Mouse (Mus musculus): ENCODE results near the gene Kazn. TPM values are rescaled to one million over a fixed set of nuclear protein-coding genes. Genes with fewer than 3 reads are reported as not detected.

Gene Kazn
- polyA plus RNA-seq, 1 experiment from 2014 or later = 0.74 TPM

- H3K27me3 ChIP-seq (ENCODE audit: insufficient read depth, low read length) = no peaks in the 10 kb centered on the region
- H3K4me1 ChIP-seq (ENCODE audit: insufficient read depth) = no peaks in the 10 kb centered on the region; the same call in 1 of the 2 replicates
- H3K9me3 ChIP-seq (ENCODE audit: low read length) = peaks cover 4% of the 10 kb centered on the region
- TF ChIP-seq CTCF (IDR thresholded peaks at IDR 0.05; ENCODE audit: low read depth) (no peak), EP300 (IDR thresholded peaks at IDR 0.05; ENCODE audit: low read depth) (no peak)
- no peak overlapping the region for H3K4me2 ChIP-seq (ENCODE audit: low read depth, low read length)
- WGBS (ENCODE audit: insufficient replicate concordance) = 81% methylated on average over 8 of the region's 8 CpGs
- H3K9ac ChIP-seq (replicated peaks) = no peak overlapping the region
- ATAC-seq (no peak), DNase-seq (no peak)
- no peak overlapping the region for H3K4me3 ChIP-seq (ENCODE audit: low read depth, low read length)
- H3K36me3 ChIP-seq (replicated peaks; ENCODE audit: insufficient read depth, low read length) = no peaks in the 10 kb centered on the region
- H3K27ac ChIP-seq (ENCODE audit: low read depth) = no peak overlapping the region
Observed at GRCm38 (mm10) chr4:142160041-142160440, 79.2 kb downstream of the Kazn start.

GRCm38 (mm10) chr4:142156506-142156905 is 82.7 kb downstream of the Kazn start:
- no peak for ATAC-seq
- no peaks in the 10 kb centered on the region for H3K27me3 ChIP-seq (ENCODE audit: insufficient read depth, low read length)

GRCm38 (mm10) chr4:142154246-142154645 is 85.0 kb downstream of the Kazn start:
- Histone ChIP-seq H3K36me3 (replicated peaks; ENCODE audit: insufficient read depth, low read length) (no peaks in the 10 kb centered on the region), H3K27me3 (ENCODE audit: insufficient read depth, low read length) (no peaks in the 10 kb centered on the region), H3K27ac (ENCODE audit: low read depth) (no peak overlapping the region), H3K4me1 (ENCODE audit: insufficient read depth) (no peaks in the 10 kb centered on the region), H3K9ac (replicated peaks) (no peak overlapping the region), H3K4me2 (ENCODE audit: low read depth, low read length) (no peak overlapping the region), H3K4me3 (ENCODE audit: low read depth, low read length) (no peak overlapping the region), H3K9me3 (ENCODE audit: low read length) (no peaks in the 10 kb centered on the region)
- ATAC-seq (no peak), DNase-seq (no peak)
- WGBS (ENCODE audit: insufficient replicate concordance) = 79% methylated on average over 10 of the region's 11 CpGs
- TF ChIP-seq EP300 (IDR thresholded peaks at IDR 0.05; ENCODE audit: low read depth) (no peak), CTCF (IDR thresholded peaks at IDR 0.05; ENCODE audit: low read depth) (no peak)

More at GRCm38 (mm10) chr4:142156506-142156905, 82.7 kb downstream of the Kazn start:
- Histone ChIP-seq H3K9me3 (ENCODE audit: low read length) (no peaks in the 10 kb centered on the region), H3K9ac (replicated peaks) (no peak overlapping the region), H3K4me3 (ENCODE audit: low read depth, low read length) (no peak overlapping the region), H3K36me3 (replicated peaks; ENCODE audit: insufficient read depth, low read length) (no peaks in the 10 kb centered on the region), H3K4me1 (ENCODE audit: insufficient read depth) (no peaks in the 10 kb centered on the region), H3K27ac (ENCODE audit: low read depth) (no peak overlapping the region), H3K4me2 (ENCODE audit: low read depth, low read length) (no peak overlapping the region)
- WGBS (ENCODE audit: insufficient replicate concordance) = 68% methylated on average over 5 of the region's 5 CpGs
- TF ChIP-seq EP300 (IDR thresholded peaks at IDR 0.05; ENCODE audit: low read depth) = no peak
- DNase-seq = no peak

- 25% methylated on average over 2 of the region's 2 CpGs for WGBS (ENCODE audit: insufficient replicate concordance)
Observed at GRCm38 (mm10) chr4:142153526-142153925, 85.7 kb downstream of the Kazn start.

GRCm38 (mm10) chr4:142152733-142153422 is 86.3 kb downstream of the Kazn start:
- no peaks in the 10 kb centered on the region for H3K4me1 ChIP-seq (ENCODE audit: insufficient read depth)
- 49% methylated on average over 8 of the region's 8 CpGs for WGBS (ENCODE audit: insufficient replicate concordance)
- no peak overlapping the region for H3K4me2 ChIP-seq (ENCODE audit: low read depth, low read length)
- DNase-seq = peak; percentile 28
- H3K27me3 ChIP-seq (ENCODE audit: insufficient read depth, low read length) = no peaks in the 10 kb centered on the region
- no peak overlapping the region for H3K9ac ChIP-seq (replicated peaks)
- peak; percentile 73 for ATAC-seq
- H3K4me3 ChIP-seq (ENCODE audit: low read depth, low read length) = no peak overlapping the region
- TF ChIP-seq EP300 (IDR thresholded peaks at IDR 0.05; ENCODE audit: low read depth) (no peak), CTCF (IDR thresholded peaks at IDR 0.05; ENCODE audit: low read depth) (no peak)
- H3K27ac ChIP-seq (ENCODE audit: low read depth) = no peak overlapping the region
- H3K36me3 ChIP-seq (replicated peaks; ENCODE audit: insufficient read depth, low read length) = no peaks in the 10 kb centered on the region
- H3K9me3 ChIP-seq (ENCODE audit: low read length) = no peaks in the 10 kb centered on the region

More at GRCm38 (mm10) chr4:142153526-142153925, 85.7 kb downstream of the Kazn start:
- DNase-seq (peak; percentile 86), ATAC-seq (peak; percentile 60)
- Histone ChIP-seq H3K27ac (ENCODE audit: low read depth) (no peak overlapping the region), H3K4me3 (ENCODE audit: low read depth, low read length) (no peak overlapping the region), H3K9ac (replicated peaks) (no peak overlapping the region), H3K4me2 (ENCODE audit: low read depth, low read length) (no peak overlapping the region), H3K9me3 (ENCODE audit: low read length) (no peaks in the 10 kb centered on the region), H3K4me1 (ENCODE audit: insufficient read depth) (no peaks in the 10 kb centered on the region), H3K27me3 (ENCODE audit: insufficient read depth, low read length) (no peaks in the 10 kb centered on the region), H3K36me3 (replicated peaks; ENCODE audit: insufficient read depth, low read length) (no peaks in the 10 kb centered on the region)
- TF ChIP-seq EP300 (IDR thresholded peaks at IDR 0.05; ENCODE audit: low read depth) = no peak
- peak; percentile 99 for TF ChIP-seq CTCF (IDR thresholded peaks at IDR 0.05; ENCODE audit: low read depth)

- TF ChIP-seq CTCF (IDR thresholded peaks at IDR 0.05; ENCODE audit: low read depth) = no peak
- TF ChIP-seq EP300 (IDR thresholded peaks at IDR 0.05; ENCODE audit: low read depth) = no peak
- WGBS (ENCODE audit: insufficient replicate concordance) = 62% methylated on average over 2 of the region's 2 CpGs
- H3K27me3 ChIP-seq (ENCODE audit: insufficient read depth, low read length) = no peaks in the 10 kb centered on the region
- no peak overlapping the region for H3K4me3 ChIP-seq (ENCODE audit: low read depth, low read length)
- DNase-seq = no peak
- H3K36me3 ChIP-seq (replicated peaks; ENCODE audit: insufficient read depth, low read length) = no peaks in the 10 kb centered on the region
- H3K4me1 ChIP-seq (ENCODE audit: insufficient read depth) = no peaks in the 10 kb centered on the region
- ATAC-seq = no peak
- H3K27ac ChIP-seq (ENCODE audit: low read depth) = no peak overlapping the region
- no peak overlapping the region for H3K9ac ChIP-seq (replicated peaks)
- no peaks in the 10 kb centered on the region for H3K9me3 ChIP-seq (ENCODE audit: low read length)
- H3K4me2 ChIP-seq (ENCODE audit: low read depth, low read length) = no peak overlapping the region
Observed at GRCm38 (mm10) chr4:142150086-142150485, 89.1 kb downstream of the Kazn start.

Measured in liver, postnatal 0 days (tissue).